ENCODE assay signal across 19 mouse cellular contexts in genomic region chr10:61720331-61720730, GRCm38 (mm10).
"Had no signal": no experiment of that assay in that cellular context is flagged by ENCODE, and none has a peak within 500 bp of the region (broad histone marks: within the 10 kb centered on the region; RNA-seq: fewer than 3 reads in every experiment).

No protein-coding gene starts in this region.

- H3K4me3 ChIP-seq: limb, embryonic 12.5 days; liver, embryonic 15.5 days; megakaryocyte, embryonic 14.5 days; midbrain, embryonic 15.5 days; neural tube, embryonic 13.5 days had no signal

- H3K4me2 ChIP-seq: limb, embryonic 12.5 days; liver, embryonic 11.5 days; liver, embryonic 15.5 days; lung, embryonic 14.5 days; midbrain, embryonic 11.5 days; midbrain, embryonic 15.5 days; neural tube, embryonic 13.5 days had no signal

- H3K36me3 ChIP-seq: limb, embryonic 12.5 days; liver, embryonic 15.5 days; midbrain, embryonic 15.5 days; neural tube, embryonic 13.5 days had no signal

- H3K27ac ChIP-seq: kidney, postnatal 0 days; limb, embryonic 12.5 days; liver, embryonic 15.5 days; macrophage; midbrain, embryonic 15.5 days; neural tube, embryonic 13.5 days; stomach, postnatal 0 days had no signal

- ATAC-seq: midbrain, embryonic 15.5 days had no signal

- H3K9me3 ChIP-seq: limb, embryonic 12.5 days; liver, embryonic 15.5 days; megakaryocyte, embryonic 14.5 days; midbrain, embryonic 15.5 days; neural tube, embryonic 13.5 days had no signal

- DNase-seq: kidney, adult 11 months; kidney, adult 9 months; kidney, postnatal 36 days; layer of hippocampus, adult 9-11 months; layer of hippocampus, postnatal 36 days; lung, embryonic 14.5 days; lung, postnatal 10 days; right cerebral cortex, adult 18-20 months; right cerebral cortex, postnatal 25 days had no signal

- H3K27me3 ChIP-seq: limb, embryonic 12.5 days; liver, embryonic 15.5 days; midbrain, embryonic 15.5 days had no signal

- H3K9ac ChIP-seq: limb, embryonic 12.5 days; liver, embryonic 15.5 days; lung, embryonic 14.5 days; midbrain, embryonic 15.5 days; neural tube, embryonic 13.5 days had no signal
